Mouse (Mus musculus) intestine, embryonic 15.5 days (tissue): ENCODE data around the gene Psen2. TPM values are rescaled to one million over a fixed set of nuclear protein-coding genes. Genes with fewer than 3 reads are reported as not detected.

Experiments used
- ATAC-seq: fragments of 200-750 bp; cut with Nextera tagmentation; 2 replicates; pipeline ENCODE4 v1.8.0; 2017; ENCODE audit warnings: moderate TSS enrichment, moderate library complexity
- H3K27ac ChIP-seq: fragments of 300-500 bp; sonication (generic); 2 replicates; pipeline ENCODE4 v1.5.1; 2015; ENCODE audit warnings: mild to moderate bottlenecking, inconsistent platforms
- H3K27me3 ChIP-seq: fragments of 300-500 bp; sonication (generic); replicated peaks from 2 replicates; pipeline ENCODE4 v1.6.1; 2015; ENCODE audit warnings: inconsistent platforms
- H3K36me3 ChIP-seq: fragments of 300-500 bp; sonication (generic); 2 replicates; pipeline ENCODE4 v1.6.1; 2015; ENCODE audit warnings: inconsistent platforms
- H3K4me1 ChIP-seq: fragments of 300-500 bp; sonication (generic); replicated peaks from 2 replicates; pipeline ENCODE4 v1.6.1; 2015; ENCODE audit warnings: inconsistent platforms
- H3K4me2 ChIP-seq: fragments of 300-500 bp; sonication (generic); replicated peaks from 2 replicates; pipeline ENCODE4 v1.6.1; 2015; ENCODE audit warnings: mild to moderate bottlenecking, inconsistent platforms
- H3K4me3 ChIP-seq: fragments of 300-500 bp; sonication (generic); replicated peaks from 2 replicates; pipeline ENCODE4 v1.5.1; 2015; ENCODE audit warnings: inconsistent platforms
- H3K9ac ChIP-seq: fragments of 300-500 bp; sonication (generic); 2 replicates; pipeline ENCODE4 v1.6.1; 2015; ENCODE audit warnings: inconsistent platforms
- H3K9me3 ChIP-seq: fragments of 300-500 bp; sonication (generic); 2 replicates; pipeline ENCODE4 v1.6.1; 2016; ENCODE audit warnings: inconsistent platforms
- WGBS: fragments of 180-500 bp; shearing (Covaris S2); methylation state at CpG from one replicate; pipeline ENCODE4 v1.1.7; 2015; 5-methylcytosine and 5-hydroxymethylcytosine counted together
- polyA plus RNA-seq: library from polyadenylated mRNA; unstranded; fragments of >200 nt; fragmentation: Nextera tagmentation; extraction: Ambion mirVana; gene quantifications from 2 replicates; pipeline ENCODE4 v1.2.1, GENCODE M21; 2015

The Psen2 gene
- polyA plus RNA-seq, 1 experiment from 2014 or later = 16.0 TPM

DNA sequence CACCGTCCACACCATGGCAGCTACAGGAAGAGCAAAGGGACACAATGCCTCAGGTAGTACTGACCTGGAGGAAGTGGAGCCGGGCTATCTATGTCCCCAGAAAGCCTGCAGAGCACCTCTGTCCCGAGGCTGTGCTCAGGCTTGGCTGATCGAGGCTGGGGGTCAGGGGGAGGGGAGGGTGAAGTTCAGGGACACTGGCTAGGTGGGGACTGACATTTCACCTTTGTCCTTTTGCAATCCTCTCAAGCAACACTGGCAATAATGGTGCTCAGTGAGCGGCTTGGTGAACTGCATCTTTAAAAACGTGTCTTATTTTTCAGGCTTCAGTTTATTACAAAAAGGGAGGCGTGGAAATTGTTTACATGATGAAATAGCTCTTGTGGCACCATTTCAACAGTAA lies 33.3 kb downstream of the Psen2 start:
- H3K36me3 ChIP-seq = no peaks in the 10 kb centered on the region
- no peak overlapping the region for H3K27ac ChIP-seq
- H3K4me2 ChIP-seq = no peak overlapping the region
- H3K9me3 ChIP-seq = no peaks in the 10 kb centered on the region
- 74% methylated on average over 7 of the region's 7 CpGs for WGBS
- no peaks in the 10 kb centered on the region for H3K27me3 ChIP-seq
- no peak for ATAC-seq
- no peak overlapping the region for H3K9ac ChIP-seq
- H3K4me1 ChIP-seq = peaks cover 12% of the 10 kb centered on the region; the same call in 1 of the 2 replicates
- no peak overlapping the region for H3K4me3 ChIP-seq

DNA sequence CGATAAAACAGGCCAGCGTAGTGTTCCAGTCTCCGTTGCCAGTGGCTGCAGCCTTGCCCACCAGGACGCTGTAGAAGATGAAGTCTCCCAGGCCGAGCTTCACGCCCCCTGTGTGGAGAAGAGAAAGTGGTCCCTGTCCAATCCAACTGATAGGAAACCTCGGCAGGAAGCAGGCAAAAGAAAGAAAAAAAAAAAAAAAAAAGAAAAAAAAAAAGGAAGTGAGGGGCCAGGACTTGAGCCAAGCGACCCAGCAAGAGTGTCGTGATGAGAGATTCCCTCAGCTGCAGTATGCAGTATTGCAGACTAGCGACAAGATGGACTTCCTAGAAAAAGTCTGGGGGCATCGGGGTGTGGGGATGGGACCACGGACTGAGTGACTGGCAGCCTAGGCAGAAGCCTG lies 34.4 kb downstream of the Psen2 start:
- Histone ChIP-seq H3K27ac (no peak overlapping the region), H3K36me3 (no peaks in the 10 kb centered on the region), H3K9ac (no peak overlapping the region), H3K27me3 (no peaks in the 10 kb centered on the region), H3K4me2 (no peak overlapping the region), H3K4me3 (no peak overlapping the region), H3K9me3 (no peaks in the 10 kb centered on the region), H3K4me1 (peaks cover 12% of the 10 kb centered on the region; the same call in 1 of the 2 replicates)
- 78% methylated on average over 12 of the region's 12 CpGs for WGBS
- ATAC-seq = no peak

DNA sequence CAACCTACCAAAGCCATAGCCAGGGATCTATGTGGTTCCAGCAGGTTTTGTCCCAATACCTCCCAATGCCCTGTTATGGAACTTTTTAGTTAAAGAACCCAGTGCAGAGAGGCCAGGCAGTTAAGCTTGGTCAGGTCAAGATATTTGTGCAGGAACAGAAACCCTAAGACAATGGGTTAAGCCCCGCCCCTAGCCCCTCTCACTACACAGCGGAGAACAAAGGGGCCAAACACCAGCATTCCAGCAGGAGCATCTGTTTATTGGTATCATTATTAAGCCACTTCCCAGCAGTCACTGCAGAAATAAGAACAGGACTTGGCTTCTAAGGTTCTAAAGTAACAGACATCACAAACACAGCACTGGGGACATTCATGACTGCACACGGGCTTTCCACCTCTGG lies 36.5 kb downstream of the Psen2 start:
- Histone ChIP-seq H3K27me3 (no peaks in the 10 kb centered on the region), H3K9ac (no peak overlapping the region), H3K9me3 (no peaks in the 10 kb centered on the region), H3K27ac (no peak overlapping the region), H3K4me1 (peaks cover 12% of the 10 kb centered on the region; the same call in 1 of the 2 replicates), H3K4me2 (peak overlapping the region; percentile 65), H3K36me3 (no peaks in the 10 kb centered on the region), H3K4me3 (no peak overlapping the region; the same call in 1 of the 2 replicates)
- no peak for ATAC-seq
- 77% methylated on average over 3 of the region's 3 CpGs for WGBS

DNA sequence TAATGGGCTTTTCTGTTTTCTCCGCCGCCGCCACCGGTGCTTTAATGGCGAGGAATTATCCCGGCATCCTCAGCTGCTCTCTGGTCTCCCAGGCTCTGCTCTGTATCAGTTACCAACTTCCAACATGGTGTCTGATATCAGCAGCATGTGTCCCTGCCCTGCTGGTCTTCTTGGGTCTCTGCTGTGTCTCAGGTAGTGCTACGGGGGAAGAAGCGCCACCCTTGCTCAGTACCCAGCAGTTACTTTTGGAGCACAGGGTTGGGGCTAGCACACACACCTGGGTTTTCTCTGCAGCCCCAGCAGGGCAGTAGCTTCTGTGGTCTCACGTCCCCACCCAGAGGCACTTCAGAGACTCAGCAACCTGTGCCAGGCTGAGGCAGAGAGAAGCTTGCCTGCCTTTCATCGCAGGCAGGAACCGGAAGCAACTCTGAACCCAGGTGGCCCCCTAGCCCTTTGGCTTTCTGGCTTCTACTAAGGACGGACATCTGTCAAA lies 37.0 kb downstream of the Psen2 start:
- H3K36me3 ChIP-seq = no peaks in the 10 kb centered on the region
- H3K4me1 ChIP-seq = peaks cover 12% of the 10 kb centered on the region; the same call in 1 of the 2 replicates
- 6% methylated on average over 12 of the region's 12 CpGs for WGBS
- peak overlapping the region; percentile 15 for H3K9ac ChIP-seq
- peak overlapping the region; percentile 55; the same call in 1 of the 2 replicates for H3K27ac ChIP-seq
- peak; percentile 70 for ATAC-seq
- H3K4me3 ChIP-seq = peak overlapping the region; percentile 43
- peak overlapping the region; percentile 65 for H3K4me2 ChIP-seq
- no peaks in the 10 kb centered on the region for H3K27me3 ChIP-seq
- no peaks in the 10 kb centered on the region for H3K9me3 ChIP-seq

DNA sequence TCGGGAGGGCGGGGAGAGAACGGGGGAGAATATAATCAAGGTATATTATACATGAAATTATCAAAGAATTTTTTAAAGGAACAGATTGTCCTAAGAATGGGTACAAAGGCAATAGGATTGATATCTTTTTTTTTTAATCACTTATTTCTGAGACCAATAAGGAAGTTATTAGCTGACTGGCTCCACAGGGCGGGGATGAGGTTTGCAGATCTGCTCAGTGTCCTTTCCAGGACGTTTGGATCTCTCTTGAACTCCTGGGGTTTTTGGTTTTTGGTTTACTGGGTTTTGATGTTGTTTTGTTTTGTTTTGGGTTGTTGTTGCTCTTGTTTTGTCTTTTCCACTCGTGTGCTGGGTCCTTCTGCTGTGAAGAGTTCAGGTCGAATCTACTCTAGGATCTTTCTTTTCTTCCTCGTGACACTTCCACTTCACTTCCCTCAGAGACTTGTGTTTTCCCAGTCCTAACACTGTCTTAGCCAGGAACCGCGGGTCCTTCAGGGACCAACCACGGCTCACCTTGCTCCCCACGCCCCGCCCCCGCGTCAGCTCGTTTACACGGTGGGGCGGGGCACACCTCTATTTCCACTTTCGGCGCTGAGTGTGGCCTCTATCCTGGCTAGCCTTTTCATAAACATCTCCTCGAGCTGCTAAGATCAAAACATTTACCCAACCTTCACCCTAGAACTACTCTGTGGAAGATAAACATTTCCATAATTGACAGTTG lies 37.6 kb downstream of the Psen2 start:
- H3K36me3 ChIP-seq = no peaks in the 10 kb centered on the region
- peak; percentile 95 for ATAC-seq
- peaks cover 12% of the 10 kb centered on the region; the same call in 1 of the 2 replicates for H3K4me1 ChIP-seq
- H3K27me3 ChIP-seq = no peaks in the 10 kb centered on the region
- peak overlapping the region; percentile 55 for H3K27ac ChIP-seq
- 11% methylated on average over 21 of the region's 21 CpGs for WGBS
- peak overlapping the region; percentile 15 for H3K9ac ChIP-seq
- peak overlapping the region; percentile 65 for H3K4me2 ChIP-seq
- H3K4me3 ChIP-seq = peak overlapping the region; percentile 43
- H3K9me3 ChIP-seq = no peaks in the 10 kb centered on the region

DNA sequence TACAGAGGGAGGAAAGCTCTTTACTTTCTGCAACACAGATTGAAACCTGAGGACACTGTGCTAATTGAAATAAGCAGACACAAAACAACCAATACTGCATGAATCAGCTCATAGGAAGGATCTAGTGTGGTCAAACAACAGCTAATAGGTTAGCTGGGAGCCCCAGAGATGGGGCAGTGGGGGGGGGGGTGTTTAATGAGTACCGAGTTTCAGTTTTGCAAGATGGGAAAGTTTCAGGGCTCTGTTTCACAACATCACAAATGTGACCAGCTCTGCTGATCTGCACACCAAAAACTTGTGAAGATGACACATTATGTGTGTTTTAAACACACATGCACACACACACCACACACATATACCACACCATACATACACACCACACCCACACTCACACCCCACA lies 41.2 kb downstream of the Psen2 start:
- H3K9ac ChIP-seq = no peak overlapping the region
- H3K27ac ChIP-seq = no peak overlapping the region
- no peak overlapping the region for H3K4me3 ChIP-seq
- no peaks in the 10 kb centered on the region for H3K27me3 ChIP-seq
- H3K4me1 ChIP-seq = peaks cover 12% of the 10 kb centered on the region; the same call in 1 of the 2 replicates
- H3K4me2 ChIP-seq = no peak overlapping the region
- ATAC-seq = no peak
- H3K36me3 ChIP-seq = no peaks in the 10 kb centered on the region
- WGBS = 94% methylated on average over 1 of the region's 1 CpGs
- no peaks in the 10 kb centered on the region for H3K9me3 ChIP-seq

DNA sequence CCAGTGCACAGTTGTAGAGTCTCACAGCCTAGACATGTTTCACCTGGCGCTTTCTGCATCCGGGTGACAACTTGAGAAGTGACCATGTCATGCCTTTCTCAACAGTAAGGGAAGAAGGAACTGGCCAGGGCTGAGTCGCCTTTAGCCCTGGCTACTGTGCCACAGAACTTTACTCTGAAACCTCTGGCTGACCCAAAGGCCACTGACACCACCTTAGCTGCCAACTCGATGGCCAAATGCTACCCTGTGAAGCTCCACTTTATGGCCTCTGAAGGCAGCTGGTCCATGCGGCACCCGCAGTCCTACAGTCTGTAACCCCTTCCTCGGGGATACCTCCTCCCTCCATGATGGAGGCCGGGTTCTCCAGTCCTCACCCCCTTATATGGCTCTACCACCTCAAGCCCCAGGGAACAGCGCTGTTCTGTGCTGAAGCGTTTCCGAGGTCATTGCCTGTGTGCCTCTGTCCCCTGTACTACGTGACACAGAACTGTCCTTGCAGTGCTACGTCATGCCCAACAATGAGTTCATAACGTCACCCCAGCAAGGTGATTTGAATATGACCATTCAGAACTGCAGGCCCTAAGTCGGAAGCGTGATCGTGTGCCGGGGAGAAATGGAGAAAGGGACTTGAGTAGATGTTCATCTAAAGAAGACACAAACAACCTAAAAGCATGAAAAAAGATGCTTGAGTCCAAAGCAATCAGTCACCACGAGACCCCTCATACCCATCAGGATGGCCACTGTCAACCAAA lies 42.3 kb downstream of the Psen2 start:
- no peak overlapping the region for H3K4me3 ChIP-seq
- peaks cover 6% of the 10 kb centered on the region; the same call in 1 of the 2 replicates for H3K4me1 ChIP-seq
- H3K27ac ChIP-seq = no peak overlapping the region
- H3K9ac ChIP-seq = no peak overlapping the region
- ATAC-seq = no peak
- H3K9me3 ChIP-seq = no peaks in the 10 kb centered on the region
- H3K27me3 ChIP-seq = no peaks in the 10 kb centered on the region
- no peak overlapping the region for H3K4me2 ChIP-seq
- WGBS = 87% methylated on average over 19 of the region's 19 CpGs
- H3K36me3 ChIP-seq = no peaks in the 10 kb centered on the region

DNA sequence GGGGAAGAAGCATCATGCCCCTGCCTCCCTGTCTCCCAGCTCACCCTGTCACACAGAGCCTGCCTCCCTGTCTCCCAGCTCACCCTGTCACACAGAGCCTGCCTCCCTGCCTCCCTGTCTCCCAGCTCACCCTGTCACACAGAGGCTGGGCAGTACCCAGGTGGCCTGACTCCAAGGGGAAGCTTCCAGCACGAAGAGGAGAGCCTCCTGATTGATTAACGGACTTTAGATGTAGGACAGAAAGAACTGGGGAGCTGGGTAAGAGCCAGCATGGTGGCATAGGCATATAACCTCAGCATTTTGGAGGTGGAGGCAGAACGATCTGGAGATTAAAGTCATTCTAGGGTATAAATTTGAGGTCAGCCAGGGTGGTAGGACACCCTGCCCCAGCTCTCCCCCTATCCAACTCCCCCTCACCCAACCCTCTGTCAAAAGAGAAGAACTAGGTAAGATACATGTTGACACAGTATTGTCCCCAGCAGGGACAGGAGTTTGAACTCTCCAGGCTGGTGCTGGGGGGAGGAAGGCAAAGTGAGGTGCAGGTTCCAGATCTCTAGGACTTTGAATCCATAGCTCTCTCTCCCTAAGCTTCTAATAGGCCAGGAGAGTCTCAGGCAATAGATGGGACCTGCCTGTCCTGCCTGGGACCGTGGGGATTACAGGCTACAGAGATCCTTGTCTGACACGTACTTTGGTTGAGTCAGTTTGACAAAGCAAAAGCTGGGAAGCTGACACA lies 46.5 kb downstream of the Psen2 start:
- Histone ChIP-seq H3K4me2 (no peak overlapping the region), H3K27ac (no peak overlapping the region), H3K4me3 (no peak overlapping the region), H3K9ac (no peak overlapping the region), H3K27me3 (no peaks in the 10 kb centered on the region), H3K4me1 (no peaks in the 10 kb centered on the region; the same call in 1 of the 2 replicates), H3K9me3 (no peaks in the 10 kb centered on the region), H3K36me3 (no peaks in the 10 kb centered on the region)
- WGBS = 55% methylated on average over 5 of the region's 5 CpGs
- no peak for ATAC-seq

DNA sequence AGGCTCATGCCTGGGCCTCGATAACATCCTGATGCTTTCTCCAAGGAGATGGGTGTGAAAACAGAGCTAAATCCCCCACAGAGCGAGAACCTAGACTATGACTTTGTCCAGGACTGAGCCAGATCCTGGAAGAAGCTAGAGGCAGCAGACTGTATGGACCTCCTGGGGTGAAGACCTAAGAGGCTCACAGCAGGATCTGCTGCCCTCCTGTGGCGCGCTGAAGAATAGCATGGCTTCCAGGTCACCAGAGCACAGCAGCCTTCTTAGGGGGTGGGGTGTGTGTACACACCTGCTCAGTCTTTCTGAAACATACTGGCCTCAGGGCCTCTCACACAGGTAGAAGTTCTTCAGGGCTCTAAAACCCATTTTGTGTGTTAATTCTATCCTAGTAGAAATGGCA lies 48.2 kb downstream of the Psen2 start:
- WGBS = 18% methylated on average over 4 of the region's 4 CpGs
- peak; percentile 90 for ATAC-seq

DNA sequence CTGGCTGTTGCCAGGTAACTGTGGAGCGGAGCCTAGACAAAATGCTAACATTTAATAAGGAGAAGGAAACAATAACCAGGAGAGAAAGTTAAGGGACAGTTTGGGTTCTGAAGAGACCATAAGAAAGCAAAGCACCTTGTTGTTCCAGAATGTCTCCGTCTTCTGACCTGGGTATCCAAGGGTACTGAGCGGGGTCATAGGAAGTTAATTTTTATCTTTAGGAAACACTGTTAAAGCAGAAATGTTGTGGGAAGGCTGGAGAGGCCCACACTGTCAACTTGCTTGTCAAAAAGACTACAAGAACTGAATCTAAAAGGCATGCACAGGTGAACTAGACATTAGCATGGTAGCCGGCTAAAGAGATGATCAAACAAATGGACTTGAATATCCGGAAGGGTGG lies 50.3 kb downstream of the Psen2 start:
- no peaks in the 10 kb centered on the region for H3K36me3 ChIP-seq
- no peak overlapping the region for H3K4me3 ChIP-seq
- no peak for ATAC-seq
- 79% methylated on average over 5 of the region's 5 CpGs for WGBS
- no peaks in the 10 kb centered on the region; the same call in 1 of the 2 replicates for H3K4me1 ChIP-seq
- no peaks in the 10 kb centered on the region for H3K9me3 ChIP-seq
- no peak overlapping the region for H3K27ac ChIP-seq
- no peak overlapping the region for H3K9ac ChIP-seq
- H3K4me2 ChIP-seq = no peak overlapping the region
- no peaks in the 10 kb centered on the region for H3K27me3 ChIP-seq

More for the DNA sequence above, 48.2 kb downstream of the Psen2 start:
- Histone ChIP-seq H3K4me1 (no peaks in the 10 kb centered on the region; the same call in 1 of the 2 replicates), H3K36me3 (no peaks in the 10 kb centered on the region), H3K4me2 (no peak overlapping the region), H3K9me3 (no peaks in the 10 kb centered on the region), H3K4me3 (no peak overlapping the region), H3K27me3 (no peaks in the 10 kb centered on the region), H3K27ac (no peak overlapping the region), H3K9ac (no peak overlapping the region)

DNA sequence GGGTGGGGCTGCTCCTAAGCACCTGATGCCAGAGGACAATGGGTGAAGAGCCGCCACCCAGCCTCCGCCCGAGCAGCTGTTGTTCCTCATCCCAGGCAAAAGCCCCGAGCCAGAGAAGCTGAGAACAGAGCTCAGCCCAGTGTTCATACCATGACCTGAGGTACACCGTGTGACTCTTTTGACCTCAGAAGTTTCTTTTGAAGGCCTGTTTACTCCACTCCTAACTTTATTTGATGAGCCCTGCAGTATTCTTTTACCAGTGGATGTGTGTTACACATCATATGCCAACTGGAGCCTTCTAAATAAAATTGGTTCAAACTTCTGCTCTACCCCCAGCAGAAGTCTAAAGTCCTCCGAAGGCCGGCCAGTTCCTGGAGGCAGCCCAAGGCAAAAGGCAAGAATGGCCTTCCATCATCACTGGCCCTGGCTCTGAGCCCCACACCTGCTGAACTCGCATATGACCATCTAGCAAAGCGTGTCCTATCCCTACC lies 52.4 kb downstream of the Psen2 start:
- no peak overlapping the region for H3K4me2 ChIP-seq
- H3K36me3 ChIP-seq = no peaks in the 10 kb centered on the region
- WGBS = 77% methylated on average over 9 of the region's 9 CpGs
- H3K9ac ChIP-seq = no peak overlapping the region
- no peaks in the 10 kb centered on the region for H3K27me3 ChIP-seq
- H3K27ac ChIP-seq = no peak overlapping the region
- no peaks in the 10 kb centered on the region for H3K4me1 ChIP-seq
- H3K9me3 ChIP-seq = no peaks in the 10 kb centered on the region
- no peak for ATAC-seq
- no peak overlapping the region for H3K4me3 ChIP-seq

DNA sequence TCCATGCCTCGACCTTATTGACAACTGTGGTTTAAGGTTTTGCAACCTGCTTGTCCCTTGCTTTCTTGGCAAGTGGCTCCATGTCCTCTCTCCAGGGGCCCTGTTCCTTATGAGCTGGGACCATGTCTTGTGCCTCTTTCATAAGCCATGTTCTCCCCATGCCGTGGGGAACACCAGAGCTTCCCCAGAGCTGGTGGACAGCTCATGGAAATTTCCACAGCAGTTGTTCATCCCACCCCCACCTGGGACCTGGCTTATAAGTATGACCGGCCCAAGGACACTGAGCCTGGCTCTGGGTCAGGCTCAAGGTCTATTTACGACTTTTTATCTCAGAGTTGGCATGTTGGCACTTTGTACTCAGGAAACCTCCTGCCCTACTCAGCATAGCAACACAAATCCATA lies 53.2 kb downstream of the Psen2 start:
- H3K9me3 ChIP-seq = no peaks in the 10 kb centered on the region
- H3K9ac ChIP-seq = no peak overlapping the region
- H3K36me3 ChIP-seq = no peaks in the 10 kb centered on the region
- no peaks in the 10 kb centered on the region for H3K4me1 ChIP-seq
- H3K4me2 ChIP-seq = no peak overlapping the region
- ATAC-seq = peak; percentile 32; the same call in 1 of the 2 replicates
- no peak overlapping the region for H3K27ac ChIP-seq
- H3K27me3 ChIP-seq = no peaks in the 10 kb centered on the region
- H3K4me3 ChIP-seq = no peak overlapping the region
- 78% methylated on average over 4 of the region's 4 CpGs for WGBS
